Mouse (Mus musculus): ENCODE measurements around the gene Gar1.

Gar1 gene

GRCm38 (mm10) chr3:129803765-129804164 is 27.4 kb downstream of the Gar1 start, which contains the start of gene Lrit3:
TSS of gene Lrit3 (minus strand) at chr3:129804030.
- no peak for DNase-seq (ENCODE audit: low spot score)

GRCm38 (mm10) chr3:129799011-129799410 is 32.2 kb downstream of the Gar1 start:
- no peak for DNase-seq (ENCODE audit: low spot score)

DNA sequence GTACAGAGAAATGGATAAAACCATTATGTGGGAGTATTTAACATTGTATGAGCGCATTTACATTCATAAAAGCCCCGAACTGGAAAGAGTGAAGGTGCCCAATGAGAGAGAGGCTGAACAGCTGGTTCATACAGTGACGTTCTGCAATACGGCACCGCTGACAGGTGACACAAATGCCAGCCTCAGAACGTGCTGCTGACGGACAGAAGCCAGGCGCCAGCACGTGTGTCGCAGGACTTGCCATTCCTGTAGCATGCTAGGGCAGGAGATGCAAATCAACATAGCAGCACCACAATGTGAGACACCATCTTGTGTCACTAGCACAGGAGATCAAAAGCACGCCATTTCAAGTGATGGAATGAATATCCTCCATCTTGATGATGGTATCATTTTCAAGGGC is 32.6 kb downstream of the Gar1 start:
- no peak for DNase-seq (ENCODE audit: low spot score)

- DNase-seq (ENCODE audit: low spot score), result no peak
These were observed 33.9 kb downstream of the Gar1 start for GRCm38 (mm10) chr3:129797341-129797740.

DNA sequence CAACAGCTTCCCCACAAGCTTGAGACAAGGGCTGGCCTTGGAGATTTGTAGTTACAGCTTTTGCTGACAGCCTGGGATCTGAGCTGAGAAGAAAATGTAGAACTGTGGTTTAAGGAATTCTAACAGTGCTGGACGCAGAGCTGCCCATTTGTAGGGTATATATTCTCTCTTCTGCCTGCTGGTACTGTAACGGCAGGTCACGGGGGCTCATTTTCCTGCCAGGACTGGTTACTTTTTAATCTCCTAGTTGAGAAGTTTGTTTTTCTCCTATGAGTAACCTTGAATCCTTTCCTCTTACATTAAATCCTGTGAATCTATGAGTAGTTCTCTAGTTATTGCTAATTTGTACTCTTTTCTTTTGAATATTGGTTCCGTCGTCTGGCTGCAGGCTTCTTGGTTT is 37.4 kb downstream of the Gar1 start:
- no peak for DNase-seq (ENCODE audit: low spot score)

- DNase-seq (ENCODE audit: low spot score), result no peak
These were observed 48.5 kb downstream of the Gar1 start for GRCm38 (mm10) chr3:129782746-129783145.

DNA sequence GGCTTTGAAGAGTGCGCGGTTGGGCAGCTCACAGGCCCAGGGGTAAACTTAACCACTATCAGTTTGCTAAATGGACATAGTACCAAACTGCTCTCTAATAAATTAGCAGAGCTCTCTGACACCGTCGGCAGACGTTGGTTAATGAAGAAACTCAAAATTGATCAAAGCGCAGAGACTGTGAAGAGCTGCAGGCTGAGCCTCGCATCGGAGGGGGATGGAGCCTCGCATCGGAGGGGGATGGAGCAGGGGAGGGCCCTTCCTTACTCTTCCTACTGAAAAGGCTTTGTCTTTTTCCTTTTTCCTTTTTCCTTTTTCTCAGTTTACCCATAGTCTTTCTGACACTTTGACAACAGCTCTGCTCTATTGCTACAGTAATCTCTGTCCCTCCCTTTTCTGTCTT is 49.8 kb downstream of the Gar1 start:
- DNase-seq (ENCODE audit: low spot score), result no peak

Data from spleen, adult 12 weeks (tissue).